Mouse (Mus musculus) brain, embryonic 14.5 days (tissue): ENCODE data around the gene Tmem123. TPM values are rescaled to one million over a fixed set of nuclear protein-coding genes. Genes with fewer than 3 reads are reported as not detected.
A peak's percentile ranks its signal among the peaks of the same experiment; 100 is the strongest.

Experiments
- DNase-seq: peaks from one replicate; pipeline ENCODE4 v3.0.0-alpha.2; 2011; ENCODE audit warnings: low read depth
- CTCF ChIP-seq: fragments of 200-500 bp; IDR thresholded peaks from 2 replicates; pipeline ENCODE4 v1.5.1; 2012; ENCODE audit warnings: inconsistent platforms, mild to moderate bottlenecking, moderate library complexity, borderline replicate concordance; ENCODE audit not compliant: insufficient read depth, insufficient read length; ENCODE audit errors: extremely low read depth
- POLR2A ChIP-seq: fragments of 200-500 bp; IDR thresholded peaks from 2 replicates; pipeline ENCODE4 v1.6.1; 2012; ENCODE audit warnings: mild to moderate bottlenecking, inconsistent platforms, borderline replicate concordance; ENCODE audit not compliant: poor library complexity, insufficient read depth, insufficient read length, severe bottlenecking; ENCODE audit errors: extremely low read depth
- polyA plus RNA-seq: library from polyadenylated mRNA; depleted of rRNA; stranded (reverse); fragments of >200 nt; gene quantifications from 2 replicates; pipeline ENCODE4 v1.2.3, GENCODE M21; 2012

The Tmem123 gene
- polyA plus RNA-seq, 1 experiment, result 26.6 TPM

- TF ChIP-seq POLR2A, result no peak
- no peak for TF ChIP-seq CTCF
- DNase-seq, result no peak
These were observed 12.1 kb downstream of the Tmem123 start for GRCm38 (mm10) chr9:7775986-7776385.

DNA sequence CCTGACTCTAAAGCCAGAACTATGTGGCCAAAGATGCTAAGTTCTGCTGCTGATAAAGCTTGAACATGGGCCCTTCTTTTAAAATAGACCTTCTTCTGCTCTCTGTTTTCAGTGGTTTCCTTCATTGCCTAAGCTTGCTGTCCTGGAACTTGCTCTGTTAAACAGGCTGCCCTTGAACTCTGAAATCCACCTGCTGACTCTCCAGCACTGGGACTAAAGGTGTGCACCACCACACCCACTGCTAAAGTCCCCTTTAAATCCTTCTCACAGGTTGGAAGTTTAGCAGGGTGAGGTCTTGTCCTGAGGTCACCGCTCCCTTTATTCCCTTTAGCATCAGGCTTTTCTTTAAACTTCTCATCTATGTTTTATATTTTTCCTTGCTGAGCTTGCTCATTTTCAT lies 13.1 kb downstream of the Tmem123 start:
- TF ChIP-seq CTCF, result no peak
- no peak for TF ChIP-seq POLR2A
- DNase-seq, result no peak

GRCm38 (mm10) chr9:7777652-7778051 lies 13.8 kb downstream of the Tmem123 start:
- no peak for DNase-seq
- no peak for TF ChIP-seq POLR2A
- TF ChIP-seq CTCF, result no peak

- TF ChIP-seq CTCF (no peak), POLR2A (no peak)
- no peak for DNase-seq
These were observed 14.9 kb downstream of the Tmem123 start for GRCm38 (mm10) chr9:7778771-7779170.

DNA sequence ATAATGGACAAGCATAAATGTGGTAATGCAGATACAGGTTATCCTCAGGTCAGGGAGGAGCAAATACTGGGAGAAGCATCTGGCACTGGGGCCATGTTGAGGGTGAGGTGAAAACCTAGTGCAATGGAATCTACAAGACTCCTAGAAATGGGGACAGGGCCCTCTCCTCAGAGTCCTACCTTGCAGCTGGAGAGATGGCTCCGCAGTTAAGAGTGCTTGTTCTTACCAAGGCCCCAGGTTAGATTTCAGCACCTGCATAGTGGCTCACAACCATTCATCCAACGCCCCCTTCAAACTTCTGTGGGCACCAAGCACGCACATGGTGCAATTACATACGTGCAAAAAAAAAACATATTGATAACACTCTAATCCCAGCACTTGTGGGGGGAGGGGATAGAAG lies 15.9 kb downstream of the Tmem123 start:
- DNase-seq, result no peak
- no peak for TF ChIP-seq CTCF
- TF ChIP-seq POLR2A, result no peak

- no peak for DNase-seq
- TF ChIP-seq POLR2A, result no peak
- no peak for TF ChIP-seq CTCF
These were observed 16.7 kb downstream of the Tmem123 start for GRCm38 (mm10) chr9:7780250-7781150.

GRCm38 (mm10) chr9:7783823-7784614 lies 20.2 kb downstream of the Tmem123 start:
- TF ChIP-seq POLR2A, result no peak
- TF ChIP-seq CTCF, result no peak

GRCm38 (mm10) chr9:7784615-7785012 lies 20.8 kb downstream of the Tmem123 start:
- DNase-seq, result peak; percentile 60

More at GRCm38 (mm10) chr9:7783823-7784614, 20.2 kb downstream of the Tmem123 start:
- DNase-seq, result peak; percentile 50

GRCm38 (mm10) chr9:7785396-7785795 lies 21.6 kb downstream of the Tmem123 start:
- DNase-seq, result no peak
- TF ChIP-seq POLR2A, result no peak
- no peak for TF ChIP-seq CTCF

More at GRCm38 (mm10) chr9:7784615-7785012, 20.8 kb downstream of the Tmem123 start:
- TF ChIP-seq CTCF (no peak), POLR2A (no peak)

DNA sequence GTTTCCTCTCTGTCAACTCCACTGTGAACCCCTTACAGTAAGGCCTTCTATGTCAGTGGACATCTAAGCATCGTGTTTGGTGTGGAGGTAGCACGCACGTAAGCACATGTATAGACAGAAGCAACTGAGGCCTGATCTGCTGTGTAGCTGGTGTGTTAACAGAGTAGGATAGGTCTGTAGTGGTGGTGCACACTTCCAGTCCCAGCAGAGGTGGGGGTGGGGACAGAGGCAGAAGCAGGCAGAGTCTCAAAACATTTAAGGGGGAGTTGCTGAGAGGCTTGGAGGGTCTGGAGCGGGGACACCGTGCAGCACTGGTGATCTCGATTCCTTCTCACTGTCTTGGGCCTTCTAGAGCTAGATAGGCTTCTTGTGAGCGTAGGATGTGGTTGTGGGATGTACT lies 22.2 kb downstream of the Tmem123 start:
- TF ChIP-seq POLR2A, result no peak
- no peak for TF ChIP-seq CTCF
- DNase-seq, result no peak

- no peak for TF ChIP-seq CTCF
- TF ChIP-seq POLR2A, result no peak
- no peak for DNase-seq
These were observed 24.6 kb downstream of the Tmem123 start for GRCm38 (mm10) chr9:7788411-7788810.

GRCm38 (mm10) chr9:7789764-7790575 lies 26.1 kb downstream of the Tmem123 start:
- no peak for TF ChIP-seq POLR2A
- no peak for TF ChIP-seq CTCF
- no peak for DNase-seq
